Mouse (Mus musculus) cerebellum, adult 8-10 months (tissue): ENCODE measurements around the gene Syne3.

Experiments
- DNase-seq: peaks from one replicate; pipeline ENCODE4 v3.0.0; 2022

Syne3 gene

GRCm38 (mm10) chr12:104881518-104882060, 128.0 kb downstream of the Syne3 start:
- DNase-seq = no peak

- DNase-seq = no peak
Measured at GRCm38 (mm10) chr12:104880367-104880766, 129.2 kb downstream of the Syne3 start.
